Mouse (Mus musculus) megakaryocyte progenitor cell, adult 5-6 weeks (primary cell): ENCODE data around the gene S1pr2. TPM values are rescaled to one million over a fixed set of nuclear protein-coding genes. Genes with fewer than 3 reads are reported as not detected.

Experiments
- ATAC-seq: replicated peaks from 2 replicates; pipeline ENCODE4 v1.8.0; 2016; ENCODE audit warnings: mild to moderate bottlenecking, moderate TSS enrichment, inconsistent platforms; ENCODE audit not compliant: poor library complexity
- total RNA-seq, 2 experiments: library from RNA; stranded (forward) in 1 of 2; stranded (reverse) in 1 of 2; fragments of 157-497, 149-512 nt in 1 of 2; fragments of 200-1000 nt in 1 of 2; gene quantifications; 2 replicates each; pipeline versions ENCODE4 v1.2.3 to v1.2.4; 2015 to 2017

S1pr2 gene
- total RNA-seq, 2 experiments from 2014 or later, result 2.5 to 5.2 TPM

GRCm38 (mm10) chr9:20972141-20972992, 4.2 kb downstream of the S1pr2 start:
- ATAC-seq, result no peak

GRCm38 (mm10) chr9:20971751-20972140, 4.8 kb downstream of the S1pr2 start:
- ATAC-seq, result no peak

GRCm38 (mm10) chr9:20966747-20967146, 9.8 kb downstream of the S1pr2 start:
- peak; percentile 55 for ATAC-seq

DNA sequence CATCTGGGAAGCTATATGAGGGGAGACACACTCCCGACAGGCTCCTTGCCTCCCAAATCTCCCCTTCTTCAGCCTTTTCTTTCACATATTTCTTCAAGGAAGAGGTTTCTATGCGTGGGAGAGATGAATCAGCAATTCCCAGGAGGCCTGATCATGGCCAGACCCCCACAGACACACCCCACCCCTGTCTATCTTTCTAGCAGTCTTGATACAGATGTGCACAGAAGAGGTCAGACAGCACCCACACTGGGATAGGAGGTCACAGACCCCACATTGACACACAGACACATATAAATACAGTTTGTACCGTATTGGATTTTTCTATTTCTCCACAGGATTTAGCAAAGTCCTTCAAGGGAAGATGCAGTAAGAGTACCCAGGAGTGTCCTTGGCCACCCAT, 10.6 kb downstream of the S1pr2 start:
- ATAC-seq, result no peak

DNA sequence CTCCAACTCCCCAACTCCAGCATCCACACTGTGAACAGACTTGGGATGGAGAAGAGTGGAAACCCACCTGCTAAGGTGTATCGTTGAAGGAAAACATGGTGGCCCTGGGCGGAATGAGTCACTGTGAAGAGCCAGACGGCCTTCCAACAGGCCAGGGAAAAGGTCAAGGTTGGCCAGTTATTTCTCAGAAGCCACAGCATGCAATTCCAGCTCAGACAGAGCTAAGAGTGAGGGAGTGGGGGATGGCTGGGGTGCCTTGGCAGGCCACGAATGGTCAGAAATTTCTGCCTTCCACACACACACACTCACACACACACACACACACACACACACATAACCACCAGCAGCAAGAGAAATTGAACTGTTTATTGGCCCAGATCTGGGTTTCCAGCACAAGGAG, 11.0 kb downstream of the S1pr2 start:
- ATAC-seq, result no peak

- ATAC-seq, result peak; percentile 92
These were observed 15.0 kb downstream of the S1pr2 start for GRCm38 (mm10) chr9:20961557-20961956.

GRCm38 (mm10) chr9:20959430-20959938, 17.1 kb downstream of the S1pr2 start, which contains the start of gene Dnmt1:
Dnmt1 (minus strand) TSS chr9:20959888.
- ATAC-seq, result no peak

GRCm38 (mm10) chr9:20956989-20957388, 19.6 kb downstream of the S1pr2 start:
- ATAC-seq, result no peak

- ATAC-seq, result peak; percentile 96
These were observed 23.9 kb downstream of the S1pr2 start for GRCm38 (mm10) chr9:20952520-20953227.

DNA sequence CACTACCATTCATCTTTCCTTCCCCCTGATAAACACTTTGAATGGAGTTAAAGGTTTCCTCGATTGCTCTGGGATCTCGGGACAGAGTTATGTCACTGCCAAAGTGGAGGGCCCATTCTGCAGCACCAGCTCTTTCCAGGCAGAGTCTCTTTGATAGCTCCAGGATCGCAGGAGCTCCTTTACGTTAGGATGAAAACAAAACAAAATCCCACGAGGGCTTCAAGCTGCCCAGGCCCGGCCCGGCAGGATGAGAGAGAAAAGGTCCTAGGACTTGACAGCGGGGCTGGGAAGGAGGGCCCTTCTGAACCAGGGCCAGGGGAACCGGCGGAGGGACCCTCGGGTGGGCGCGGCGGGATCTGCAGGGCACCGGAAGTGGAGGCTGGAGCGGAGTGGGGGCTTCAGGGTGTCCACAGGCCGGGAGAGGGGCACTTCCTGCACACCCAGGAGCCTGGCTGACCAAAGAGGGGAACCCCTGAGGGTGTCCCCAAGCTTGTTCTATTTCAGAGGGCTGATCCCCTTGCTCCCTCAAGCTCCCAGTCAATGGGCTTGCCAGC, 24.5 kb downstream of the S1pr2 start:
- ATAC-seq, result no peak; the same call in none of the 2 replicates

GRCm38 (mm10) chr9:20951441-20951840, 25.1 kb downstream of the S1pr2 start:
- ATAC-seq, result no peak

DNA sequence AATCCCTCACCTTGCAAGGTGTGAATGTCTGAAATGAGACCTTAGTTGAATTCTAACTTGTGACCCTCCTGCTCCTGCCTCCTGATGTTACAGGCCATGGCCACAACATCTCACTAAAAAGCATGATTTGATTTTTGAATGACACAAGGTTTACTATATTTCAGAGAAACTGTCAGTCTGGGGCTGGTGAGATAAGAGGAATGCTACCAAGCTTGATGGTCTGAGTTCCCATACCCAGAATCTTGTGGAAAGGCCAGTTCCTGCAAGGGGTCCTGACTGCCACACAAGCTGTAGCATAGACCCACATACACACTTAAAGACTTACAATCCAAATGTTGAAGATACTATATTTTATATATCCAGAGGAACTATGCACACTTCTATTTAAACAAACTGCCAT, 26.2 kb downstream of the S1pr2 start:
- no peak for ATAC-seq

- ATAC-seq, result peak; percentile 56
These were observed 30.3 kb downstream of the S1pr2 start for GRCm38 (mm10) chr9:20946066-20946880.

DNA sequence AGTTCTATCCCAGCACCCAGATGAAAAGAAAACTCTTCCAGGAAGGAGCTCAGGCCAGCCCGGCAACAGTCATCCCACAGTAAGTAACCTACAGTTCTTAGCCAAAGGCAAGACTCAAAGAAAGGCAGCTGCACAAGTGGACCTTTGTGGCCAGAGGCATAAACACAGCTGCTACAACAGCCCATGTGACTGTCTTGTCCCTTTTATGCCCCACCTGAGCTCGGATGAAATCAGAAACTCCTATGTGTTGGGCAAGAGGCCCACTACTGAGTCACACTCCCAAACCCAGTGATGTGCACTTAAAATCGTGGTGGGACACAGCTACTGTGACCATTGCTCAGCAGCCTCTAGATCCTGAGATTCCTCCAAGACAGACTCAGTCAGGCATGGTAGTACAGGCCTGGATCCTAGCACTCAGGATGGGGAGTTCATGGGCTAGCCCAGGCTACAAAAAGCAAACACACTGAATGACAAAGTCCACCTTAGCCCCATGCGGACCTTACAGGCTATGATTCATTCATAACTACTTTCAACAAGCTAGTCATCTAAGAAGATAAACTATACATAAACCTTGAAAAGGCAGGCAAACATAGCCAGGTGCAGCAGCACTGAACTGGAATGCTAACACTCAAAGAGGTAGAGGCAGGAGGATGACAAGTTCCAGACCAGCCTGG, 31.7 kb downstream of the S1pr2 start:
- ATAC-seq, result no peak

- no peak for ATAC-seq
These were observed 32.7 kb downstream of the S1pr2 start for GRCm38 (mm10) chr9:20943911-20944310.

- no peak for ATAC-seq
These were observed 33.2 kb downstream of the S1pr2 start for GRCm38 (mm10) chr9:20943396-20943795.

GRCm38 (mm10) chr9:20923258-20923657, 53.3 kb downstream of the S1pr2 start:
- no peak for ATAC-seq

DNA sequence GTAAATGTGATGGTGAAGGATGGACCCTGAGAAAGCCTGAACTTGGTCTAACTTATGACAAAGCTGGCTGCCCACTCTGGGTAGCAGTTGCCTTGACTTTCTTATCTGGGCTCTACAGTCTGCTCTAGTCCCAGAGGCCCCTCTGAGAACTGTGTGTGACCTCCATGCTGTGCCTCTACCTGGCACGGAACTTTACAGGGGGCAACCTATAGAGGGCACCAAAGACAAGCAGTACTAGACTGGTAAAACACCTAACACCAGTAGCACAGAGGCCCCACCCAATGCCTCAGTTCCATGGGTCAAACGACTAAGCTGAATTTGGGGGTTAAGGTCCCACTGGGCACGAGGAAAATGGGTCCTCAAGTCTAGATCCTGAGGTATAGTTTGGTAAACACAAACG, 60.4 kb downstream of the S1pr2 start:
- ATAC-seq, result peak; percentile 83
